Mouse (Mus musculus) brain, embryonic 14.5 days (tissue): ENCODE measurements at regions not wholly inside any gene's neighbourhood (a gene's known extent, or its start where the extent isn't known, plus 50 kb on each side); places are given as distances from the start of the nearest gene placed in this dataset.

Experiments
- CTCF ChIP-seq: fragments of 200-500 bp; IDR thresholded peaks from 2 replicates; pipeline ENCODE4 v1.5.1; 2012; ENCODE audit warnings: inconsistent platforms, mild to moderate bottlenecking, moderate library complexity, borderline replicate concordance; ENCODE audit not compliant: insufficient read depth, insufficient read length; ENCODE audit errors: extremely low read depth
- POLR2A ChIP-seq: fragments of 200-500 bp; IDR thresholded peaks from 2 replicates; pipeline ENCODE4 v1.6.1; 2012; ENCODE audit warnings: mild to moderate bottlenecking, inconsistent platforms, borderline replicate concordance; ENCODE audit not compliant: poor library complexity, insufficient read depth, insufficient read length, severe bottlenecking; ENCODE audit errors: extremely low read depth

DNA sequence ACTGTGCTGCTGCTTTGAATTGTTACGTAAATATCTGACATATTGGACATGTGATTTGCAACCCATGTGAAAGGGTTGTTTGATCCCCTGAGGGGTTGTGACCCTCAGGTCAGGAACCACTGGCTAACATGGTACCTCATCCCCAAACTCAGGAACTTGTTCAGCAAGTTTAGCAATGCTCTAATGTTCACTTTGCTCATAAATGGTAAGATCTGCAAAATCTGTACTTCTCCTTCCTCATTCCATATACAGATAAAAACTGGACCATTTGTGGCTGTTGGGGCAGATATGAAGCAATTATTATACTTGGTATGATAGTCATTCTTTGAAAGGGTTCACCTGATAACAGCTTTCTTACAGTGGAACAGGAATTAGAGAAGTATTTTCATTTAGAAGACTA lies 463.7 kb upstream of the Acvr2a start:
- TF ChIP-seq POLR2A: no peak
- TF ChIP-seq CTCF: no peak
